Mouse (Mus musculus) embryonic facial prominence, embryonic 13.5 days (tissue): ENCODE measurements around the gene Qrich2. TPM values are rescaled to one million over a fixed set of nuclear protein-coding genes. Genes with fewer than 3 reads are reported as not detected.
"Not testable (repeated sequence)": the region's sequence is repeated elsewhere in the genome, so short reads cannot be mapped to it uniquely, and the experiment has no call there.

Source experiments
- ATAC-seq: fragments of 200-750 bp; cut with Nextera tagmentation; 2 replicates; pipeline ENCODE4 v1.8.0; 2017; ENCODE audit warnings: low read depth; ENCODE audit not compliant: insufficient number of reproducible peaks, insufficient read depth, low FRiP score, low TSS enrichment
- H3K27ac ChIP-seq: fragments of 300-500 bp; sonication (generic); 2 replicates; pipeline ENCODE4 v1.5.1; 2015; ENCODE audit warnings: moderate library complexity, mild to moderate bottlenecking, inconsistent platforms
- H3K27me3 ChIP-seq: fragments of 300-500 bp; sonication (generic); 2 replicates; pipeline ENCODE4 v1.6.1; 2015; ENCODE audit warnings: mild to moderate bottlenecking, inconsistent platforms
- H3K36me3 ChIP-seq: fragments of 300-500 bp; sonication (generic); 2 replicates; pipeline ENCODE4 v1.6.1; 2015; ENCODE audit warnings: mild to moderate bottlenecking, inconsistent platforms
- H3K4me1 ChIP-seq: fragments of 300-500 bp; sonication (generic); 2 replicates; pipeline ENCODE4 v1.6.1; 2015; ENCODE audit warnings: inconsistent platforms
- H3K4me2 ChIP-seq: fragments of 300-500 bp; sonication (generic); 2 replicates; pipeline ENCODE4 v1.6.1; 2015; ENCODE audit warnings: moderate library complexity, mild to moderate bottlenecking, inconsistent platforms
- H3K4me3 ChIP-seq: fragments of 300-500 bp; sonication (generic); 2 replicates; pipeline ENCODE4 v1.5.1; 2015; ENCODE audit warnings: mild to moderate bottlenecking, inconsistent platforms
- H3K9ac ChIP-seq: fragments of 300-500 bp; sonication (generic); 2 replicates; pipeline ENCODE4 v1.6.1; 2015; ENCODE audit warnings: mild to moderate bottlenecking, inconsistent platforms
- H3K9me3 ChIP-seq: fragments of 300-500 bp; sonication (generic); 2 replicates; pipeline ENCODE4 v1.6.1; 2016; ENCODE audit warnings: inconsistent platforms
- WGBS: fragments of 180-500 bp; shearing (Covaris S2); methylation state at CpG from one replicate; pipeline ENCODE4 v1.1.7; 2015; ENCODE audit warnings: mixed read lengths; 5-methylcytosine and 5-hydroxymethylcytosine counted together
- polyA plus RNA-seq: library from polyadenylated mRNA; unstranded; fragments of >200 nt; fragmentation: Nextera tagmentation; extraction: Ambion mirVana; gene quantifications from 2 replicates; pipeline ENCODE4 v1.2.1, GENCODE M21; 2015

The Qrich2 gene
- polyA plus RNA-seq, 1 experiment from 2014 or later, result 0.55 TPM

DNA sequence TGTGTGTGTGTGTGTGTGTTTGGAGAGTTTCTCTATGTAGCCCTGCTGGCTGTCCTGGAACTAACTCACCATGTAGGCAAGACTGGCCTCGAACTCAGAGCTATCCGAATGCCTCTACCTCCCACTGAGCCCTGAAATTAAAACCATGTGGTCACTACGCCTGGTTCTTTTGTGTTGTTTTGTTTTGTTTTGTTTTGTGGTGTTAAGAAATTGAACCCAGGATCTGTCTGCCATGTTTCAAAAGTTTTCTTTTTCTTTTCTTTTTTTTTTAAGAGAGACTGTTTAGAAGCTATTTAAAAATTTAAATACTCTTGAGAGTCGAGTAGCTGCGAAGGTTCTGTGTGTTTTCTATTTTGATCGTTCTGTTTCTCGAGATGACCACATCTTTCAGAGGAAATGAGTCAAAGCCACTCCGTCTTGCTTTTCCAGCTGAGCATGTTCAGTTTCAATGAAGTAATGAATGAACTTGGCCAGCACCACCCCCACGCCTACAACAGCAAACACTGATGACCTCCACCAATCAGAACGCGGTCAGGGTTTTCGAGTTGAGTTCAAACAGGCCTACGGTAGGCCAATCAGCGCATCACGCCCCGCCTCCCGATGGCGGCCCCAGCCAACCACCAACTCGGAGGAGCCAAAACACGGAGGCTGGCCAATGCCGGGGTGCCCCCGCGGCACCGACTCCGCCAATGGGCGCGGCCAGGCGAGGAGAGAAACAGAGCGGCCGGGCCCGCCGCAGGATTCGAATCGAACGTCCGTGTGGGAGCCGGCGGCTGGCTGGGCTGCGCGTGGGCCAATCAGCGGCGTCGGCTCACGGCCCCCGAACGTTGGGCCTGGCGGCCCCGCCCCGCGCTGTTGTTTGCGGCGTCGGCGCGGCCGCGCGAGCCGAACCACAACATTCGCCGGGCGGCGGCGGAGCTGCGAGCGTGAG, 32.4 kb downstream of the Qrich2 start, which contains the start of gene Ubald2:
Ubald2 (plus strand) TSS at position 739 of the 931 bp plus-strand sequence.
- peaks cover 15% of the 10 kb centered on the region for H3K36me3 ChIP-seq
- H3K27me3 ChIP-seq, result no peaks in the 10 kb centered on the region
- H3K4me1 ChIP-seq, result peaks cover 45% of the 10 kb centered on the region
- ATAC-seq, result peak; percentile 97
- 1% methylated on average over 66 of the region's 66 CpGs for WGBS
- H3K9me3 ChIP-seq, result no peaks in the 10 kb centered on the region
- H3K4me2 ChIP-seq, result peak within 1 kb of the TSS; percentile 68
- H3K27ac ChIP-seq, result peak within 1 kb of the TSS; percentile 90
- H3K4me3 ChIP-seq, result peak within 1 kb of the TSS; percentile 70
- H3K9ac ChIP-seq, result peak within 1 kb of the TSS; percentile 85

DNA sequence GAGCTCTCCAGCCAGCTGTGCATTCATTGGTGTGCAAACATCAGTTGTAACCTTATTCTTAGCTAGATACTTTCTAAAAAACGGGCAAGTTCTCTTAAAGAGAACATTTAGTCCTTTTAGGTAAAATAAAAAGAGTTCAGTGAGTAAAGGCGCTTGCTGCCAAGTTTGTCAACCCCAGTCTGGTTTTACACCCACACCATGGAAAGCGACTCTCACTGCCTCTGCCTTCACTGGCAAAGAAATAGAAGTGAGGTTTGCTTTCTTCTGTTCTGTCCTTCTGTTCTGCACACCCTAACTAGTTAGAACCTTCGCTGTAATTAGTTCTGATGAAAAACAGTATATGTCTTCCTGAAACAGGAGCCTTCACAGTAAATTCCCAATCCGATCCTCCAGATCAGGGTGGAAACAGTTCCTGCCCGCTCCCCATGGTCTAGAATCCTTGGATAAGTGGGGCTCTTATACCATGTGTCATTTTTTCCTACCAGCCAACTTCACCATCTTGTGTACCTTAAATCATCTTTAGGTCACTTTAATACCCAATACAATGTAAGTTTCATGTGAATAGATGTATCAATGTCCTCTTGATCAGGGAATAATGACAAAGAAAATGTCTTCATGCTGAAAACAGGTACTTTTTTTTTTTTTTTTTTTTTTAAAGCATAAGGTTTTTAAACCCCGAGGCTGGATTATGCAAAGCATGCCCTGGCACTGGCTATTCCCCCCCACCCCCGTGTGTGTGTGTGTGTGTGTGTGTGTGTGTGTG, 33.3 kb downstream of the Qrich2 start:
- no peaks in the 10 kb centered on the region for H3K27me3 ChIP-seq
- H3K36me3 ChIP-seq, result peaks cover 14% of the 10 kb centered on the region
- ATAC-seq, result no peak
- peak overlapping the region; percentile 68 for H3K4me2 ChIP-seq
- WGBS, result 47% methylated on average over 8 of the region's 8 CpGs
- H3K27ac ChIP-seq, result peak overlapping the region; percentile 51; the same call in 1 of the 2 replicates
- H3K4me1 ChIP-seq, result peaks cover 45% of the 10 kb centered on the region
- H3K9ac ChIP-seq, result no peak overlapping the region
- H3K9me3 ChIP-seq, result no peaks in the 10 kb centered on the region
- no peak overlapping the region for H3K4me3 ChIP-seq

- no peak for ATAC-seq
- WGBS, result 43% methylated on average over 6 of the region's 6 CpGs
- Histone ChIP-seq H3K9ac (no peak overlapping the region), H3K4me3 (no peak overlapping the region), H3K4me1 (peaks cover 40% of the 10 kb centered on the region), H3K9me3 (no peaks in the 10 kb centered on the region), H3K27me3 (no peaks in the 10 kb centered on the region), H3K4me2 (no peak overlapping the region), H3K36me3 (peaks cover 7% of the 10 kb centered on the region), H3K27ac (no peak overlapping the region)
These were observed 33.9 kb downstream of the Qrich2 start for GRCm38 (mm10) chr11:116432127-116432526.

DNA sequence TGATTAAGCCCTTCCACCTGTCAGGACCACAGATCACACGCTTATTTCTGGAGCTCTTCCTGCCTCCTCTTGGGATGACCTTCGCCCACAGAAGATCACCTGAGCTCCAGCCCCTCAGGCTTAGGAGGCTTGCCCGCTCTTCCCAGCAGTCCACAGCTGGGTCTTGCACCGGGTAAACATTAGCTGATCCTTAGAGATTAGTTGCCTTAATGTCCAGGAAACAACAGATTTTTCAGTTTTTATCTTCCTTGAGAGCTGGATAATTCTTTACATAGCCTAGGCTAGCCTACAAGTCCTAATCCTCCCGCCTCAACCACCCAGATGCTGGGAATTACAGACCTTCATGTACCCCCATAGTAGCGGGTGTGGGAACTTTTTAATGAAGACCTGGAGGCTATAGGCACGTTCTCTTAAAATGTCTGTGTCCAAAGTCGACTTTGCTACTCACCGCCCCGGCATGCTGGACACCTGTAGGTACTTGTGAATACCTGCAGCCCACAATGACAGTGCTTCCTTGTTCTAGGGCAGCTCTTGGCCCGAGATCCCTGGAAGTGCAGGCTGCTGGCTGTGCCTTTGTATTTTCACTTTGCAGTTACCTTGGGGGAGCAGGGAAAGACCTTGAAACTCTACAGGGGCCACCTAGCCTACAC, 34.5 kb downstream of the Qrich2 start:
- no peaks in the 10 kb centered on the region for H3K27me3 ChIP-seq
- H3K36me3 ChIP-seq, result peaks cover 1% of the 10 kb centered on the region
- no peak overlapping the region for H3K27ac ChIP-seq
- H3K9me3 ChIP-seq, result no peaks in the 10 kb centered on the region
- H3K4me2 ChIP-seq, result peak overlapping the region; percentile 12; the same call in 1 of the 2 replicates
- ATAC-seq, result no peak
- 37% methylated on average over 11 of the region's 11 CpGs for WGBS
- H3K4me1 ChIP-seq, result peaks cover 34% of the 10 kb centered on the region
- no peak overlapping the region for H3K4me3 ChIP-seq
- no peak overlapping the region for H3K9ac ChIP-seq

- no peaks in the 10 kb centered on the region for H3K27me3 ChIP-seq
- H3K4me3 ChIP-seq, result no peak overlapping the region
- no peak for ATAC-seq
- H3K27ac ChIP-seq, result no peak overlapping the region
- peaks cover 28% of the 10 kb centered on the region for H3K4me1 ChIP-seq
- H3K9ac ChIP-seq, result no peak overlapping the region
- H3K36me3 ChIP-seq, result no peaks in the 10 kb centered on the region; the same call in 1 of the 2 replicates
- H3K4me2 ChIP-seq, result peak overlapping the region; percentile 12; the same call in 1 of the 2 replicates
- no peaks in the 10 kb centered on the region for H3K9me3 ChIP-seq
- WGBS, result 39% methylated on average over 22 of the region's 22 CpGs
These were observed 35.2 kb downstream of the Qrich2 start for GRCm38 (mm10) chr11:116430723-116431427.

DNA sequence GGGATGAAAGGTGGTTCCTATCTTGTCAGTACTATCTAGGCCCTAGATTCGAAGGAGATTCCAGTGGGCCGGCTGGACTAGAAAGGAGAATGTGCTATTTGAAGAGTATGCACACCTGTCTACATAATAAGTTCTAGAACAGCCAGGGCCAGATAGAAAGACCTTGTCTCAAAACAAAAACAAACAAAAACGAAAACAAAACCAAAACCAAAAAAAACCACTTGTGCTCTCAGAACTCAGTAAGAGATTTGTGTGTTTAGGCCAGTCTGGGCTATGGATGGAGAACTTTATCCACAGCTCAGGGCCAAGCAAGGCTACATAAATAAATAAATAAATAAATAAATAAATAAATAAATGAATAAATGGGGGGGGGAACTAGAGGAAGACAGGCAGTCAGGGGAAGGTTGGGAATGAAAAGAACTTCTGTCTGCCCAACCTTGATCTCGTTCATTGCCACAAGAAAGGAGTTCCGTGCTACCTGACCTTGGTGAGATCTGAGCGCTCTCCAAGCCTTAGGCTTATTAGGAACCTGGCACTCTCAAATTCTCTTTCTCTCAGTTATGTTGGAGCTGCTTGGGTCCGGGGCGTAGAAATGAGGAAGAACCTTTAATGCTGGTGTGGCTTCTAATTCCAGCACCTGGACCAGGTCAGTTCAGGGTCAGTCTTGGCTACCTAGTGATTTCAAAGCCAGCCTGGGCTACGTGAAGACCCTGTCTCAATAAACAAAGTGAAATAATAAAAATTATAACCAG, 36.0 kb downstream of the Qrich2 start:
- H3K9me3 ChIP-seq, result no peaks in the 10 kb centered on the region
- no peaks in the 10 kb centered on the region for H3K36me3 ChIP-seq
- peaks cover 19% of the 10 kb centered on the region for H3K4me1 ChIP-seq
- no peak overlapping the region for H3K27ac ChIP-seq
- H3K27me3 ChIP-seq, result no peaks in the 10 kb centered on the region
- 80% methylated on average over 9 of the region's 9 CpGs for WGBS
- H3K4me3 ChIP-seq, result no peak overlapping the region
- no peak overlapping the region for H3K9ac ChIP-seq
- H3K4me2 ChIP-seq, result no peak overlapping the region
- ATAC-seq, result no peak

- Histone ChIP-seq H3K27ac (no peak overlapping the region), H3K4me3 (no peak overlapping the region), H3K27me3 (no peaks in the 10 kb centered on the region), H3K4me1 (peaks cover 19% of the 10 kb centered on the region; the same call in 1 of the 2 replicates), H3K9me3 (no peaks in the 10 kb centered on the region), H3K9ac (no peak overlapping the region), H3K36me3 (no peaks in the 10 kb centered on the region), H3K4me2 (no peak overlapping the region)
- 47% methylated on average over 13 of the region's 13 CpGs for WGBS
- no peak for ATAC-seq
These were observed 36.9 kb downstream of the Qrich2 start for GRCm38 (mm10) chr11:116428872-116429859.

GRCm38 (mm10) chr11:116426852-116427575, 39.0 kb downstream of the Qrich2 start:
- ATAC-seq, result no peak
- peaks cover 12% of the 10 kb centered on the region; the same call in 1 of the 2 replicates for H3K4me1 ChIP-seq
- H3K9ac ChIP-seq, result no peak overlapping the region
- 62% methylated on average over 6 of the region's 6 CpGs for whole genome bisulfite sequencing
- H3K36me3 ChIP-seq, result no peaks in the 10 kb centered on the region
- no peak overlapping the region for H3K4me3 ChIP-seq
- H3K27me3 ChIP-seq, result no peaks in the 10 kb centered on the region
- H3K9me3 ChIP-seq, result no peaks in the 10 kb centered on the region
- H3K27ac ChIP-seq, result no peak overlapping the region
- H3K4me2 ChIP-seq, result no peak overlapping the region

DNA sequence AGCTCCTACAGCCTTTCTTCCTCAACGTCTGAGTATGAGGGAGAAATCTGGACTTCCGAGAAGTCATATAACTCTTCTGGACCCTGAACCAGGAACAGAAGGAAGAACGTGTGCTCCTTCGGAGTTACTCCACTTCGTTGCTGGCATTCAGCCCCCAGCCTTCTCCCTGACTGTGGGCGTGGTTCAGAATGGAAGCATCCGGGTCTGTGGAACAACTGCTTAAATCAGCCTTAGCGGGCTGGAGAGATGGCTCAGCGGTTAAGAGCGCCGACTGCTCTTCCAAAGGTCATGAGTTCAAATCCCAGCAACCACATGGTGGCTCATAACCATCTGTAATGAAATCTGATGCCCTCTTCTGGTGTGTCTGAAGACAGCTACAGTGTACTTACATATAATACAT, 39.7 kb downstream of the Qrich2 start:
- H3K4me2 ChIP-seq, H3K9ac ChIP-seq, H3K9me3 ChIP-seq, H3K4me3 ChIP-seq, H3K27me3 ChIP-seq, ATAC-seq, H3K36me3 ChIP-seq, H3K27ac ChIP-seq, H3K4me1 ChIP-seq: not testable (repeated sequence)
- 83% methylated on average over 11 of the region's 11 CpGs for WGBS
